Mouse (Mus musculus): ENCODE measurements around the gene Arhgap44. TPM values are rescaled to one million over a fixed set of nuclear protein-coding genes. Genes with fewer than 3 reads are reported as not detected.

The Arhgap44 gene
- total RNA-seq, 2 experiments from 2014 or later = 155 TPM

GRCm38 (mm10) chr11:64956962-64957729 is 205.6 kb downstream of the Arhgap44 start:
- intact Hi-C loops (cut with DNase I) = no loop called here
- DNase-seq (ENCODE audit: low spot score in 2 of 2) = no peak

Small RNAs within 50 kb of the gene (microRNA-seq; reads per million reads assigned to microRNA genes)
- gene Gm25991 = 0 reads per million in 2 experiments

Other genes starting within 250 kb of the Arhgap44 start
- gene Elac2, start 183.9 kb downstream of the Arhgap44 start, total RNA-seq (2021) = 10 to 100 TPM; 27.0 to 27.7 TPM
- gene 1700086D15Rik, start 3.1 kb downstream of the Arhgap44 start, total RNA-seq (2021) = 1 to 10 TPM; 2.3 to 3.3 TPM
- under 1 TPM; 0.51 to 0.61 TPM for gene Myocd, start 107.0 kb upstream of the Arhgap44 start, total RNA-seq (2021)

All from left cerebral cortex, postnatal 14 days (tissue).